Mouse (Mus musculus): ENCODE data around the gene Plpp1.

GRCm38 (mm10) chr13:112862342-112862741 lies 61.8 kb downstream of the Plpp1 start:
- TF ChIP-seq POLR2A (IDR thresholded peaks at IDR 0.05; ENCODE audit: low read depth, low read length), result no peak
- no peak for TF ChIP-seq CTCF (IDR thresholded peaks at IDR 0.05; ENCODE audit: borderline replicate concordance, insufficient read depth, low read length)
